Comparison of ENCODE assay signal across 8 mouse cellular contexts in the genomic region with DNA sequence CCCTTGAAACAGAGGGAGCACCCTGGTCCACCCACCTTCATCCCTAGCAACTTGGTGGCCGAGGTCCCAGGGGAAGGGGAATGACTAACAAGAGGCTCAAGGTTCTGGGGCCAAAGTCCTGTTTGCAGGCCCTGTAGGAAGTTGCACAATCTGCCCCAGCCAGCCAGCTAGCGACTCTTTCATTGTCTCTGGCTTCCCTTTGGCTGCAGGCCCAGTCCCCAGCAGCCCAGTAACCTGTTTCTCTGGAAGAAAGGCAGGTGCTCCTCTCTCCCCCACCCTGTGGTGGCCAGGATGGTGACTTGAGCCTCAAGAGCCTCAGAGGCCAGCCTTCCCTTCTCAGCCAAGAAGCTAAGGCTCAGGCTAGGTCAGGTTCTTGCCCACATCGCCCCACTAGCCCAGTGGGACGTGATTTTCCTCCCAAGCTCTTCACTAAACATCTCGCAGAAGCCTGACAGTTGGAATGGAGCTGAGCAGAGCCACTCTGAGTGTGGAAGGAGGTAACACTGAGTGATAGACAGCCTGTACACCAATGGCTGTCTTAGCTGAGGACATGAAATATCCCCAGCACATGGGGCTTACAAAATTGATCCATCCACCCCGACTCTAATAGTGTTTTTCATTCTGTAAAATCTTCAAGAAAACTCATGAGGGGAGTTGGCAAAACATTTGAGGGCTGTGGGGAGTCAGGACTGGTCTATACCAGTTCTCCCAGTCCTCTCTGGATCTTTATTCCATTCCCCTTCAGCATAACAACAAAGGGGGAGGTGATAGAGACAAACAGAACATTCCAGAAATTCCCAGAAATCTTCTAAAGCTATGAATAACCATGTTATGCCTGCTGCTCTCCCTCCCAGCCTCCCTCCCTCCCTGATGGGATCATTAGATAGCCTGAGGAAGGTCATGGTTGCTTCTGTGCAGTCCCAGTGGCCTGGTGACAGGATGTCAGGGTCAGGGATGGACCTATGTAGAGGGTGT. TPM values are rescaled to one million over a fixed set of nuclear protein-coding genes. Genes with fewer than 3 reads are reported as not detected.
DNase-seq lines count a peak whose midpoint lies in the region; ATAC-seq lines count a peak whose summit lies in the region.

No protein-coding gene starts in this region.

- ATAC-seq in heart, embryonic 15.5 days (replicated peaks; ENCODE audit: insufficient number of reproducible peaks, insufficient read depth, low FRiP score, low read depth) = no peak; the same call in 1 of the 2 replicates
- ATAC-seq in megakaryocyte progenitor cell, adult 5-6 weeks (replicated peaks; ENCODE audit: poor library complexity) = peak; percentile 43

- no peak overlapping the region for H3K9ac ChIP-seq in heart, embryonic 15.5 days

- no peak overlapping the region for H3K4me2 ChIP-seq in heart, embryonic 15.5 days

- intact Hi-C loops in left cerebral cortex, postnatal 25 days (cut with DNase I) = no loop called here

- H3K36me3 ChIP-seq in heart, embryonic 15.5 days = no peaks in the 10 kb centered on the region

- H3K4me1 ChIP-seq in heart, embryonic 15.5 days (replicated peaks) = peaks cover 28% of the 10 kb centered on the region

- WGBS in heart, embryonic 15.5 days = 43% methylated on average over 6 of the region's 6 CpGs

- H3K9me3 ChIP-seq in heart, embryonic 15.5 days (replicated peaks) = no peaks in the 10 kb centered on the region

- peak overlapping the region; percentile 67 for H3K27ac ChIP-seq in heart, embryonic 15.5 days

- no peaks in the 10 kb centered on the region for H3K27me3 ChIP-seq in heart, embryonic 15.5 days

- H3K4me3 ChIP-seq in heart, embryonic 15.5 days = no peak overlapping the region

- peak; percentile 70 for DNase-seq in 3T3-L1 (ENCODE audit: low read depth, low spot score)
- DNase-seq in R1 (ENCODE audit: low read depth, low spot score) = peak; percentile 84
- DNase-seq in cerebellum, postnatal 36 days = peak; percentile 73 to 83
- DNase-seq in left cerebral cortex, postnatal 25 days (ENCODE audit: low spot score in 2 of 2) = peak; percentile 20 to 47
- no peak for DNase-seq in thymus, postnatal 0 days (ENCODE audit: low spot score)
- DNase-seq in spleen, adult 18-20 months = no peak

RNA-seq across cellular contexts. Expression of a gene that starts 25.2 kb away (rescaled TPM):
- polyA plus RNA-seq in heart, embryonic 15.5 days (2015; fragmentation: Nextera tagmentation; extraction: Ambion mirVana) = 60.8 and 71.4 TPM in 2 replicates
- total RNA-seq in left cerebral cortex, postnatal 25 days (2021) = 10 to 100 TPM; 29.4 to 29.8 TPM
- 15.0 and 18.2 TPM in 2 replicates for total RNA-seq in megakaryocyte progenitor cell, adult 5-6 weeks (2015)
- 4.4 and 5.0 TPM in 2 replicates for total RNA-seq in megakaryocyte progenitor cell, adult 5-6 weeks (2017)
- polyA plus RNA-seq in thymus, postnatal 0 days (2015; fragmentation: Nextera tagmentation; extraction: Ambion mirVana) = 13.4 and 14.5 TPM in 2 replicates

Comparison
In these comparisons a context has a peak if more than half of its experiments do, and no peak if none do; other contexts are left out.
1. DNase-seq: peak in 3T3-L1 (single experiment), R1 (single experiment), cerebellum, postnatal 36 days (2 of 2) and left cerebral cortex, postnatal 25 days (2 of 2); none in thymus, postnatal 0 days (single experiment) and spleen, adult 18-20 months (0 of 2).